Mouse (Mus musculus): ENCODE results near the gene Hist1h1t.
A peak's percentile ranks its signal among the peaks of the same experiment; 100 is the strongest.

- TF ChIP-seq POLR2A (IDR thresholded peaks at IDR 0.05; ENCODE audit: low read depth, low read length) (no peak), CTCF (conservative IDR thresholded peaks at IDR 0.05; ENCODE audit: insufficient read depth, insufficient read length, low read depth, low read length) (peak; percentile 73)
These were observed 2.1 kb downstream of the Hist1h1t start for GRCm38 (mm10) chr13:23697491-23698299.

Measured in kidney, adult 2 months (tissue).